Mouse (Mus musculus) hindbrain, embryonic 16.5 days (tissue): ENCODE measurements around the gene Mdh1b. TPM values are rescaled to one million over a fixed set of nuclear protein-coding genes. Genes with fewer than 3 reads are reported as not detected.

Experiments
- ATAC-seq: fragments of 200-750 bp; cut with Nextera tagmentation; 2 replicates; pipeline ENCODE4 v1.8.0; 2017; ENCODE audit warnings: moderate TSS enrichment, moderate library complexity
- H3K27ac ChIP-seq: fragments of 300-500 bp; sonication (generic); 2 replicates; pipeline ENCODE4 v1.5.1; 2014; ENCODE audit warnings: low read depth, mild to moderate bottlenecking, control low read depth, low read length, moderate library complexity
- H3K27me3 ChIP-seq: fragments of 300-500 bp; sonication (generic); replicated peaks from 2 replicates; pipeline ENCODE4 v1.6.1; 2014; ENCODE audit warnings: low read length; ENCODE audit not compliant: control insufficient read depth, insufficient read depth
- H3K36me3 ChIP-seq: fragments of 300-500 bp; sonication (generic); 2 replicates; pipeline ENCODE4 v1.6.1; 2014; ENCODE audit warnings: mild to moderate bottlenecking, low read length, moderate library complexity, mixed read lengths; ENCODE audit not compliant: control insufficient read depth, insufficient read depth
- H3K4me1 ChIP-seq: fragments of 300-500 bp; sonication (generic); 2 replicates; pipeline ENCODE4 v1.6.1; 2014; ENCODE audit warnings: low read depth, low read length; ENCODE audit not compliant: control insufficient read depth, insufficient read depth
- H3K4me2 ChIP-seq: fragments of 300-500 bp; sonication (generic); 2 replicates; pipeline ENCODE4 v1.6.1; 2014; ENCODE audit warnings: mild to moderate bottlenecking, low read length, control low read depth, moderate library complexity
- H3K4me3 ChIP-seq: fragments of 300-500 bp; sonication (generic); 2 replicates; pipeline ENCODE4 v1.5.1; 2014; ENCODE audit warnings: mild to moderate bottlenecking, low read length, control low read depth, moderate library complexity
- H3K9ac ChIP-seq: fragments of 300-500 bp; sonication (generic); 2 replicates; pipeline ENCODE4 v1.6.1; 2014; ENCODE audit warnings: low read depth, mild to moderate bottlenecking, control low read depth, low read length, moderate library complexity
- H3K9me3 ChIP-seq: fragments of 300-500 bp; sonication (generic); 2 replicates; pipeline ENCODE4 v1.6.1; 2014; ENCODE audit warnings: mild to moderate bottlenecking, low read length, moderate library complexity; ENCODE audit not compliant: control insufficient read depth
- WGBS: fragments of 180-500 bp; shearing (Covaris S2); extraction: QIAGEN DNeasy Blood & Tissue Kit; methylation state at CpG from one replicate; pipeline ENCODE4 v1.1.7; 2014; 5-methylcytosine and 5-hydroxymethylcytosine counted together
- polyA plus RNA-seq: library from polyadenylated mRNA; unstranded; fragments of >200 nt; fragmentation: Nextera tagmentation; extraction: Ambion mirVana; gene quantifications from 2 replicates; pipeline ENCODE4 v1.2.1, GENCODE M21; 2015

The Mdh1b gene
- polyA plus RNA-seq, 1 experiment from 2014 or later, result 0.75 TPM

DNA sequence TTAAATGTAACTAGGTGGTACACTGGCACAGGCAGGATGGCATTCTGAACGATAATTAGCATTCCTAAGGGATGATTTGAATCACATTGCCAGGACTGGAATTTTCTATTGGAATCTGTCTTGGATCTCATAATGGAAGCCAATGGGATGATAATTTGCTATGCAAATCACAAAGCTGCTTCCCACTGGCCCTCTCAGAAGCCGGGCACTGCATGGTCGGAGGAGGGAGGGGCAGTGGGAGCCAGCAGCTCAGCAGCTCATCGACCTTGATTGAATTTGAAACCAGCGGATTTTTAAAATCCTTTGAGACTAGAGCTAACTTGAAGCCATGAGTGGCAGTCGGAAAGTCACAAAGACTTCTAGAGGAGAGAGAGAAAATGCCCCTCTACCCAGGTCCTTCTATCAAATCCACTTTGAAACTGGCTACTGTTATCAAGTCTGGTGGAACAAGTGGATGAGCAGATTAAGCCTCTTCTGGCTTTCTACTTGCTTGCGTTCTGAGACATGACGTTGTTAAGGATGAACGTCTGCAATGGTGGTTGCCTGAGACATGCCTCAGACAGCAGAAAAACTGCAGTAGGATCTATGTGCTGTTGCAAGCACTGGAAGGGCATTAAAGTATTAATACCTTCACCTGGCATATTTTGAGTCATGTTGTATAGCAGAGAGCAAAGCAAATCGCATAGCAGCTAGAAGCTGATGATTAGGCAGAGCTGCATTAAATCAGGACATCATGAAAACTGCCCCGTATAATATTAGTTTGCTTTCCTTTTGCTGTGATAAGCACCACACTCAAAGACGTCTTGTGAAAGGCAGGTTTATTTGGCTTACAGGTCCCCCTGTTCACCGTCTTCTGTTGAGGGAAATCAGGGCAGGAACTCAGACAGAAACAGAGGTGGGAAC lies 61.9 kb downstream of the Mdh1b start:
- H3K27ac ChIP-seq, result 0 out of 2 replicates have a peak overlapping the region, but pooled peaks have one; percentile 36
- WGBS, result 11% methylated on average over 13 of the region's 13 CpGs
- H3K27me3 ChIP-seq, result no peaks in the 10 kb centered on the region
- peak overlapping the region; percentile 50 for H3K9ac ChIP-seq
- H3K9me3 ChIP-seq, result no peaks in the 10 kb centered on the region
- H3K4me3 ChIP-seq, result peak overlapping the region; percentile 20
- H3K4me2 ChIP-seq, result peak overlapping the region; percentile 40
- peaks cover 13% of the 10 kb centered on the region for H3K4me1 ChIP-seq
- no peaks in the 10 kb centered on the region for H3K36me3 ChIP-seq
- peak; percentile 78 for ATAC-seq

DNA sequence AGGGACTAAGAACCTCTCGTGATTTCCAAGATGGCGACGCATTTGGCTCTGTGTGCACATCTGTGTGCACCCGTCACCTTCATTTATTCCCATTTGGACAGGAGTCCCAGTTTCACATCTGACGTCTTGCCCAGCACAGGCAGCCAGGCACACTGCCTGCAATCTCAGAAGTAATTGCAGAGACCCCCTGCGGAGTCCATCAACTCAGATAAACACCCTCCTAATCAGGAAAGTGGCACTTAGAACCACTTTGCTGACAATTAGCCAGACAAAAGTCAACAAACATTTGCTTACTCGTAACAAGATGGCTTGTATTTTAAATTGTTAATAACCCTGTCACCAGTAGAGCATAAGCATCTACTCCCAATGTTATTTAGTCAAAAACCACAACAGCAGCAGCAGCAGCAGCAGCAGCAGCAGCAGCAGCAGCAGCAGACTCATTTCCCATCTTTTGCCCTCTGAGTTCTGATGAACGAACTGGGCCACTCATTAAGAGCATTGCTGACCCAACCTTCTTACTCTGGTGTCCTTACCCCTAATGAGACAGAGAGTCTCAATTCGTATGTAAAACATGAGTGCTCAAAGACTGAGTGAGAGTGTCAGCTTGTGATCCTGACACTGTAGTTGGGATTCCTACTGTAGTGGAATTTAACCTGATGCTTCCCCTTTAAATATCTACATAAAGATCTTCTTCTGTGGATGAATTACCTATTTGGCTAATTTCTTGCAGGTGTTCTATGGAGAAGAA lies 62.7 kb downstream of the Mdh1b start:
- no peak overlapping the region for H3K27ac ChIP-seq
- no peaks in the 10 kb centered on the region for H3K9me3 ChIP-seq
- H3K4me1 ChIP-seq, result peaks cover 13% of the 10 kb centered on the region
- H3K4me2 ChIP-seq, result peak overlapping the region; percentile 40
- no peaks in the 10 kb centered on the region for H3K36me3 ChIP-seq
- H3K4me3 ChIP-seq, result no peak overlapping the region
- ATAC-seq, result peak; percentile 24; the same call in 1 of the 2 replicates
- H3K9ac ChIP-seq, result no peak overlapping the region
- 37% methylated on average over 9 of the region's 9 CpGs for WGBS
- no peaks in the 10 kb centered on the region for H3K27me3 ChIP-seq

DNA sequence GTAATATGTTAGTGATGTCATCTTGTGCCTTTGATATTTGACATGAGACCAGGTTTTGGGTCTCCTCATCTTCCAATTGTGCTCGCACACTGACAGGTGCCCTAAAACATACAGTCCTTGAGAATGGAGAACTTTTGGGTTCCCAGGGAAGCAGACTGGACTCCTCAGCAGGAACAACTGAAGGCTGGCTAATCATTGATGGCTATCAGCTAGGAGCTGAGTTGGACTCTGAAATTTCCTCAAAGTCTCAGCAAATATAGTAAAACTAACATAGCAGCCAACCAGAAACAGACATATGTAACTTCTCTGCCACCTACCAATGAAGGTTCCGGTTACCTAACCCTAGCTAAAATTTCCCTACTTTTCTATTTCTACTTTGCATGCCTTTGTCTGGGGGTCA lies 64.0 kb downstream of the Mdh1b start:
- Histone ChIP-seq H3K4me1 (peaks cover 13% of the 10 kb centered on the region), H3K27ac (no peak overlapping the region), H3K9ac (no peak overlapping the region), H3K9me3 (no peaks in the 10 kb centered on the region), H3K36me3 (no peaks in the 10 kb centered on the region), H3K4me2 (no peak overlapping the region), H3K4me3 (no peak overlapping the region), H3K27me3 (no peaks in the 10 kb centered on the region)
- no peak for ATAC-seq
- WGBS, result 96% methylated on average over 2 of the region's 2 CpGs

DNA sequence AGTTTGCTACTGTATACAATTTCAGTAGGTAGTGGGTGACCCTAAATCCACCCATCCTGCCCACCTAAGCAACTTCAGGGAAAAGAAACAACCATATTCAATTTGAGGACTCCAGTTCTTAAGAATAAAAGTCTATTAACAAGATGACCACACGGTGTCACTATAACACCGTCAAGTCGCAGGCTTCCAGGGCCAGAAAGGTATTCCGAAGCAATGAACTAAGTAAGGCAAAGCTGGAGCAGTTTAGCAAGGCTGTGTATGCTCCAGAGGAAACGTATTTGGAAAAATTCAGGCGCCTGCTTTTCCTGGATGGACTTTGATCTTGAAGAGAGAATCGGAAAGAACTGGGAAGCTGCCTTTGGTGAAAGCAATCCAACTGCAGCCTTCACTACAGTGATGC lies 70.5 kb downstream of the Mdh1b start:
- Histone ChIP-seq H3K27me3 (no peaks in the 10 kb centered on the region), H3K4me3 (no peak overlapping the region), H3K4me2 (no peak overlapping the region), H3K4me1 (no peaks in the 10 kb centered on the region), H3K9me3 (no peaks in the 10 kb centered on the region), H3K36me3 (no peaks in the 10 kb centered on the region), H3K27ac (no peak overlapping the region), H3K9ac (no peak overlapping the region)
- 2% methylated on average over 7 of the region's 7 CpGs for whole genome bisulfite sequencing
- peak; percentile 78 for ATAC-seq

DNA sequence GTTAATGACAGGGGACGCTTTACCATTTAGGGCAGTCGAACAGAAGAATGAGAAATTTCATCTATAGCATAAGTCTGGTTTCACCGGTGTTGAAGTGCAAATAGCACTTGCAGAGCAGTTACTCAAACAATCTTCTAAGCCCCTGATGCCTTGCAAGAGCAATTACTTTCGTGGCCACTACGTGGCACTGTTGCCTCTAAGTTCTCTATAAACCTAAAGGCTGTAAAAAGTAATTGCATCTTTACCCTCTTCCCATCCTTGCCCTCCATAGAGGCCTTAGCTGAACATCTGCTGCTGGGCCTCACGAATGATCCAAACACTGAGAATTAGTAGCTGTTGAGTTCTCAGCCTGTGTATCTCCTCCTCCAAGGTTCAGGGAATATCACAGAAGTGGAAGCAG lies 72.1 kb downstream of the Mdh1b start:
- Histone ChIP-seq H3K9ac (no peak overlapping the region), H3K27me3 (no peaks in the 10 kb centered on the region), H3K9me3 (no peaks in the 10 kb centered on the region), H3K27ac (no peak overlapping the region), H3K4me3 (no peak overlapping the region), H3K4me2 (no peak overlapping the region), H3K36me3 (no peaks in the 10 kb centered on the region), H3K4me1 (no peaks in the 10 kb centered on the region)
- WGBS, result 8% methylated on average over 6 of the region's 6 CpGs
- ATAC-seq, result 0 out of 2 replicates have a peak, but pooled peaks have one; percentile 45

Other genes starting within 250 kb of the Mdh1b start
- not detected in 2 replicates for gene Gm39653, start 114.3 kb downstream of the Mdh1b start, polyA plus RNA-seq
- gene Dytn, start 43.4 kb downstream of the Mdh1b start, polyA plus RNA-seq, result 0.09 and 0.20 TPM in 2 replicates
- gene Fastkd2, start 296 bp upstream of the Mdh1b start, polyA plus RNA-seq, result 35.3 and 35.8 TPM in 2 replicates
- 0.11 and 0.43 TPM in 2 replicates for gene 4933402D24Rik, start 38.9 kb upstream of the Mdh1b start, polyA plus RNA-seq